Mouse (Mus musculus) thymus, adult 2 months (tissue): ENCODE measurements around the gene Mff. TPM values are rescaled to one million over a fixed set of nuclear protein-coding genes. Genes with fewer than 3 reads are reported as not detected.

Experiments
- DNase-seq: peaks from one replicate; pipeline ENCODE4 v3.0.0; 2021
- H3K27ac ChIP-seq: fragments of 200-500 bp; 2 replicates; pipeline ENCODE4 v1.5.1; 2012; ENCODE audit warnings: low read length, control low read depth; ENCODE audit not compliant: control insufficient read depth, insufficient read depth
- H3K27me3 ChIP-seq: fragments of 200-500 bp; 2 replicates; pipeline ENCODE4 v1.6.1; 2012; ENCODE audit warnings: mild to moderate bottlenecking, low read length, moderate library complexity, mixed read lengths; ENCODE audit not compliant: control insufficient read depth, insufficient read depth
- H3K36me3 ChIP-seq: fragments of 200-500 bp; 2 replicates; pipeline ENCODE4 v1.6.1; 2012; ENCODE audit warnings: mild to moderate bottlenecking, low read length, moderate library complexity; ENCODE audit not compliant: control insufficient read depth, insufficient read depth
- H3K4me1 ChIP-seq: fragments of 200-500 bp; replicated peaks from 2 replicates; pipeline ENCODE4 v1.6.1; 2012; ENCODE audit warnings: low read length; ENCODE audit not compliant: control insufficient read depth, insufficient read depth
- H3K4me3 ChIP-seq: fragments of 200-500 bp; 2 replicates; pipeline ENCODE4 v1.5.1; 2012; ENCODE audit warnings: mild to moderate bottlenecking, low read length, control low read depth, moderate library complexity; ENCODE audit not compliant: control insufficient read depth, insufficient read depth
- CTCF ChIP-seq: fragments of 200-500 bp; IDR thresholded peaks from 2 replicates; pipeline ENCODE4 v1.5.1; 2012; ENCODE audit warnings: mild to moderate bottlenecking, control low read depth, low read length, moderate library complexity, borderline replicate concordance; ENCODE audit not compliant: control insufficient read depth, poor library complexity, insufficient read depth; ENCODE audit errors: extremely low read depth
- POLR2A ChIP-seq: fragments of 200-500 bp; IDR thresholded peaks from 2 replicates; pipeline ENCODE4 v1.6.1; 2012; ENCODE audit warnings: mild to moderate bottlenecking, low read length, control low read depth, moderate library complexity; ENCODE audit not compliant: control insufficient read depth, poor library complexity, insufficient read depth; ENCODE audit errors: extremely low read depth
- WGBS: fragments of 180-500 bp; shearing (Covaris S2); methylation state at CpG from one replicate; pipeline ENCODE4 v1.1.7; 2018; 5-methylcytosine and 5-hydroxymethylcytosine counted together
- polyA plus RNA-seq: library from polyadenylated mRNA; depleted of rRNA; stranded (reverse); fragments of >200 nt; gene quantifications from 2 replicates; pipeline ENCODE4 v1.2.3, GENCODE M21; 2012; rRNA removed

Gene Mff
- 51.4 and 56.5 TPM in 2 replicates for polyA plus RNA-seq

- Histone ChIP-seq H3K27me3 (no peaks in the 10 kb centered on the region), H3K27ac (no peak within 1 kb of the TSS), H3K36me3 (peaks cover 4% of the 10 kb centered on the region), H3K4me3 (peak within 1 kb of the TSS; percentile 84), H3K4me1 (peaks cover 7% of the 10 kb centered on the region)
- DNase-seq: peak; percentile 93
- WGBS: 8% methylated on average over 38 of the region's 38 CpGs
- TF ChIP-seq CTCF: no peak
- TF ChIP-seq POLR2A: peak; percentile 52; the same call in 1 of the 2 replicates
Observed at GRCm38 (mm10) chr1:82724339-82725025, at the start of gene Mff. Gene Mff (plus strand): TSS chr1:82724890.

- H3K27ac ChIP-seq: no peak overlapping the region
- no peaks in the 10 kb centered on the region for H3K4me1 ChIP-seq
- no peaks in the 10 kb centered on the region for H3K27me3 ChIP-seq
- H3K4me3 ChIP-seq: no peak overlapping the region
- 35% methylated on average over 5 of the region's 5 CpGs for WGBS
- TF ChIP-seq POLR2A (no peak), CTCF (no peak)
- DNase-seq: no peak
- H3K36me3 ChIP-seq: no peaks in the 10 kb centered on the region
Observed at GRCm38 (mm10) chr1:82686328-82686727, 38.4 kb upstream of the Mff start.

- no peak overlapping the region for H3K27ac ChIP-seq
- no peaks in the 10 kb centered on the region for H3K4me1 ChIP-seq
- H3K4me3 ChIP-seq: no peak overlapping the region
- TF ChIP-seq CTCF (no peak), POLR2A (no peak)
- no peak for DNase-seq
- no peaks in the 10 kb centered on the region for H3K27me3 ChIP-seq
- H3K36me3 ChIP-seq: no peaks in the 10 kb centered on the region
- 51% methylated on average over 2 of the region's 2 CpGs for WGBS
Observed at GRCm38 (mm10) chr1:82686866-82687265, 37.8 kb upstream of the Mff start.

- 92% methylated on average over 6 of the region's 6 CpGs for WGBS
- H3K27me3 ChIP-seq: no peaks in the 10 kb centered on the region
- TF ChIP-seq POLR2A (no peak), CTCF (no peak)
- H3K4me3 ChIP-seq: no peak overlapping the region
- DNase-seq: no peak
- H3K36me3 ChIP-seq: no peaks in the 10 kb centered on the region
- H3K4me1 ChIP-seq: no peaks in the 10 kb centered on the region
- H3K27ac ChIP-seq: no peak overlapping the region
Observed at GRCm38 (mm10) chr1:82687931-82688330, 36.8 kb upstream of the Mff start.

GRCm38 (mm10) chr1:82695915-82696314 is 28.8 kb upstream of the Mff start:
- no peaks in the 10 kb centered on the region for H3K36me3 ChIP-seq
- no peak for DNase-seq
- no peak overlapping the region for H3K4me3 ChIP-seq
- no peak overlapping the region for H3K27ac ChIP-seq
- 71% methylated on average over 3 of the region's 3 CpGs for WGBS
- no peaks in the 10 kb centered on the region for H3K27me3 ChIP-seq
- TF ChIP-seq CTCF (no peak), POLR2A (no peak)
- no peaks in the 10 kb centered on the region for H3K4me1 ChIP-seq

- 87% methylated on average over 9 of the region's 9 CpGs for WGBS
- Histone ChIP-seq H3K4me1 (no peaks in the 10 kb centered on the region), H3K36me3 (no peaks in the 10 kb centered on the region), H3K27ac (no peak overlapping the region), H3K27me3 (no peaks in the 10 kb centered on the region), H3K4me3 (no peak overlapping the region)
- no peak for TF ChIP-seq CTCF
- no peak for TF ChIP-seq POLR2A
- no peak for DNase-seq
Observed at GRCm38 (mm10) chr1:82717816-82718512, 6.7 kb upstream of the Mff start.

- WGBS: 3% methylated on average over 37 of the region's 37 CpGs
- Histone ChIP-seq H3K27me3 (no peaks in the 10 kb centered on the region), H3K4me3 (peak overlapping the region; percentile 84), H3K4me1 (peaks cover 7% of the 10 kb centered on the region), H3K36me3 (peaks cover 11% of the 10 kb centered on the region), H3K27ac (no peak overlapping the region)
- DNase-seq: no peak
- TF ChIP-seq CTCF (no peak), POLR2A (no peak; the same call in none of the 2 replicates)
Observed at GRCm38 (mm10) chr1:82725026-82725874, 560 bp downstream of the Mff start.
